Mouse (Mus musculus) CH12.LX (cell line): ENCODE results near the gene Psme1. TPM values are rescaled to one million over a fixed set of nuclear protein-coding genes. Genes with fewer than 3 reads are reported as not detected.
A peak's percentile ranks its signal among the peaks of the same experiment; 100 is the strongest.

Experiments used
- DNase-seq: peaks from one replicate; pipeline ENCODE4 v3.0.0-alpha.2; 2013; ENCODE audit errors: extremely low read depth
- H3K27ac ChIP-seq: 2 replicates; pipeline ENCODE4 v1.5.1; 2012; ENCODE audit warnings: low read depth, mild to moderate bottlenecking, control low read depth, moderate library complexity; ENCODE audit not compliant: insufficient read depth
- H3K27me3 ChIP-seq: replicated peaks from 2 replicates; pipeline ENCODE3; 2012; ENCODE audit warnings: inconsistent platforms
- H3K36me3 ChIP-seq, 2 experiments: replicated peaks in 1 of 2; 2 replicates each; pipeline versions ENCODE3 to v1.6.1; 2012; ENCODE audit warnings: inconsistent platforms in 1 of 2, low read length in 1 of 2, mild to moderate bottlenecking in 1 of 2, mixed read lengths in 1 of 2, moderate library complexity in 1 of 2; ENCODE audit not compliant: control insufficient read depth in 1 of 2, insufficient read depth in 1 of 2
- H3K4me1 ChIP-seq, 2 experiments: 2 replicates each; pipeline ENCODE4 v1.6.1; 2012; ENCODE audit warnings: inconsistent platforms in 1 of 2, moderate library complexity in 1 of 2; ENCODE audit not compliant: insufficient read depth in 2 of 2, control insufficient read depth in 1 of 2
- H3K4me2 ChIP-seq: 2 replicates; pipeline ENCODE4 v1.6.1; 2012; ENCODE audit warnings: low read depth, mild to moderate bottlenecking, control low read depth; ENCODE audit not compliant: poor library complexity, insufficient read depth, severe bottlenecking
- H3K4me3 ChIP-seq, 3 experiments: fragments of 150-350 bp in 1 of 3; sonication (generic) in 1 of 3; replicated peaks in 1 of 3; 2 replicates each; pipeline versions ENCODE3 to v1.5.1; 2011 to 2012; ENCODE audit warnings: low read depth in 2 of 3, low read length in 2 of 3, mild to moderate bottlenecking in 2 of 3, moderate library complexity in 2 of 3, control low read depth in 1 of 3, improper control_type of control experiment in 1 of 3, inconsistent platforms in 1 of 3, mixed read lengths in 1 of 3; ENCODE audit not compliant: poor library complexity in 1 of 3
- H3K79me2 ChIP-seq: replicated peaks from 2 replicates; pipeline ENCODE4 v1.6.1; 2012; ENCODE audit warnings: mild to moderate bottlenecking, moderate library complexity; ENCODE audit not compliant: control insufficient read depth, poor library complexity, insufficient read depth, severe bottlenecking; ENCODE audit errors: extremely low read depth
- H3K9ac ChIP-seq: 2 replicates; pipeline ENCODE4 v1.6.1; 2012; ENCODE audit warnings: low read depth, mild to moderate bottlenecking, control low read depth, moderate library complexity; ENCODE audit not compliant: insufficient read depth
- H3K9me3 ChIP-seq: replicated peaks from 2 replicates; pipeline ENCODE3; 2012; ENCODE audit warnings: low read length, inconsistent platforms, mixed read lengths
- BHLHE40 ChIP-seq: IDR thresholded peaks from 2 replicates; pipeline ENCODE4 v1.6.1; 2011; ENCODE audit warnings: mild to moderate bottlenecking, low read depth, low read length, improper control_type of control experiment
- CHD1 ChIP-seq: IDR thresholded peaks from 2 replicates; pipeline ENCODE4 v1.6.1; 2012; ENCODE audit warnings: low read depth, low read length, improper control_type of control experiment, inconsistent platforms
- CHD2 ChIP-seq: IDR thresholded peaks from 2 replicates; pipeline ENCODE4 v1.6.1; 2011; ENCODE audit warnings: low read length, improper control_type of control experiment
- CTCF ChIP-seq, 2 experiments: IDR thresholded peaks in 1 of 2; conservative IDR thresholded peaks in 1 of 2; 2 replicates each; pipeline ENCODE4 v1.5.1; 2011 to 2012; ENCODE audit warnings: low read depth in 2 of 2, low read length in 2 of 2, improper control_type of control experiment in 1 of 2, inconsistent platforms in 1 of 2, mild to moderate bottlenecking in 1 of 2, moderate library complexity in 1 of 2
- E2F4 ChIP-seq: IDR thresholded peaks from 2 replicates; pipeline ENCODE4 v1.6.1; 2011; ENCODE audit warnings: low read depth, low read length, improper control_type of control experiment; ENCODE audit not compliant: insufficient replicate concordance
- ELF1 ChIP-seq: IDR thresholded peaks from 2 replicates; pipeline ENCODE4 v1.6.1; 2014; ENCODE audit warnings: low read depth, mild to moderate bottlenecking, inconsistent platforms, low read length, improper control_type of control experiment
- GABPA ChIP-seq: IDR thresholded peaks from 2 replicates; pipeline ENCODE4 v1.6.1; 2012; ENCODE audit warnings: low read depth, low read length, improper control_type of control experiment, inconsistent platforms; ENCODE audit not compliant: insufficient replicate concordance
- IRF4 ChIP-seq: IDR thresholded peaks from 2 replicates; pipeline ENCODE4 v1.6.1; 2014; ENCODE audit warnings: low read depth, mild to moderate bottlenecking, inconsistent platforms, low read length, improper control_type of control experiment
- JUND ChIP-seq: conservative IDR thresholded peaks from 2 replicates; pipeline ENCODE4 v1.6.1; 2011; ENCODE audit warnings: low read depth, low read length, improper control_type of control experiment
- KAT2A ChIP-seq: IDR thresholded peaks from 2 replicates; pipeline ENCODE4 v1.6.1; 2012; ENCODE audit warnings: low read length, improper control_type of control experiment, inconsistent platforms; ENCODE audit not compliant: insufficient replicate concordance
- MAFK ChIP-seq: IDR thresholded peaks from 2 replicates; pipeline ENCODE4 v1.6.1; 2011; ENCODE audit warnings: low read length, improper control_type of control experiment; ENCODE audit not compliant: insufficient replicate concordance
- MEF2A ChIP-seq: IDR thresholded peaks from 2 replicates; pipeline ENCODE4 v1.6.1; 2014; ENCODE audit warnings: low read depth, mild to moderate bottlenecking, inconsistent platforms, low read length, improper control_type of control experiment, borderline replicate concordance
- MXI1 ChIP-seq: IDR thresholded peaks from 2 replicates; pipeline ENCODE4 v1.6.1; 2011; ENCODE audit warnings: mild to moderate bottlenecking, low read depth, low read length, improper control_type of control experiment
- NELFE ChIP-seq: IDR thresholded peaks from 2 replicates; pipeline ENCODE4 v1.6.1; 2011; ENCODE audit warnings: low read depth, low read length, improper control_type of control experiment
- NRF1 ChIP-seq: IDR thresholded peaks from 2 replicates; pipeline ENCODE4 v1.6.1; 2014; ENCODE audit warnings: low read depth, mild to moderate bottlenecking, inconsistent platforms, low read length, improper control_type of control experiment, moderate library complexity
- PAX5 ChIP-seq: IDR thresholded peaks from 2 replicates; pipeline ENCODE4 v1.6.1; 2012; ENCODE audit warnings: low read length, inconsistent platforms, mixed read lengths
- POLR2A ChIP-seq: IDR thresholded peaks from 2 replicates; pipeline ENCODE4 v1.6.1; 2011; ENCODE audit warnings: low read depth, mild to moderate bottlenecking, improper control_type of control experiment, low read length
- POLR2AphosphoS2 ChIP-seq: IDR thresholded peaks from 2 replicates; pipeline ENCODE4 v1.6.1; 2011; ENCODE audit warnings: low read depth, low read length, improper control_type of control experiment
- RAD21 ChIP-seq: IDR thresholded peaks from 2 replicates; pipeline ENCODE4 v1.6.1; 2011; ENCODE audit warnings: low read depth, mild to moderate bottlenecking, low read length, improper control_type of control experiment, moderate library complexity
- SIN3A ChIP-seq: IDR thresholded peaks from 2 replicates; pipeline ENCODE4 v1.6.1; 2012; ENCODE audit warnings: low read length, improper control_type of control experiment, inconsistent platforms
- UBTF ChIP-seq: IDR thresholded peaks from 2 replicates; pipeline ENCODE4 v1.6.1; 2012; ENCODE audit warnings: low read depth, mild to moderate bottlenecking, inconsistent platforms, low read length, improper control_type of control experiment, moderate library complexity
- ZC3H11A ChIP-seq: IDR thresholded peaks from 2 replicates; pipeline ENCODE4 v1.6.1; 2012; ENCODE audit warnings: low read depth, mild to moderate bottlenecking, inconsistent platforms, low read length, improper control_type of control experiment
- dilution Hi-C: fragments of 300-500 bp; cut with MboI; formaldehyde crosslinking; loops from 2 replicates; pipeline ENCODE4 v1.14.3; 2020; ENCODE audit warnings: low sequenced_read_pairs; ENCODE audit not compliant: extremely low pct_unique_long_range_greater_than_20kb, extremely low pct_ligation_motif_present
- in situ Hi-C: fragments of 300-500 bp; cut with MboI; formaldehyde crosslinking; loops from 3 replicates; pipeline ENCODE4 v1.14.3; 2019; ENCODE audit warnings: low sequenced_read_pairs, low pct_ligation_motif_present, low pct_unique_long_range_greater_than_20kb, mixed read lengths
- polyA plus RNA-seq: library from polyadenylated mRNA; unstranded; fragments of >175 nt; gene quantifications from 2 replicates; pipeline ENCODE4 v1.2.1, GENCODE M21; 2012; ENCODE audit warnings: low read depth; ENCODE audit not compliant: insufficient read length
- total RNA-seq, 2 experiments: library from RNA; depleted of rRNA; stranded (reverse); fragments of 300-350 nt in 1 of 2; fragments of >200 nt in 1 of 2; gene quantifications; 2 replicates each; pipeline ENCODE4 v1.2.3; 2012 to 2014

The Psme1 gene
- total and polyA plus RNA-seq, 3 experiments: 335 to 740 (median 377) TPM

GRCm38 (mm10) chr14:55584702-55585565, 7.0 kb downstream of the Psme1 start, which contains the start of gene Emc9:
TSS of gene Emc9 (minus strand) at chr14:55585302.
- Histone ChIP-seq H3K4me3 (peak within 1 kb of the TSS; percentile 57 to 76 (median 74)), H3K36me3 (peaks cover 36 to 64% of the 10 kb centered on the region in 2 experiments), H3K79me2 (peaks cover 22% of the 10 kb centered on the region), H3K27me3 (no peaks in the 10 kb centered on the region), H3K4me2 (peak within 1 kb of the TSS; percentile 55), H3K27ac (peak within 1 kb of the TSS; percentile 83), H3K9me3 (no peaks in the 10 kb centered on the region), H3K9ac (peak within 1 kb of the TSS; percentile 10; the same call in 1 of the 2 replicates), H3K4me1 (peaks cover 19 to 69% of the 10 kb centered on the region in 2 experiments)
- dilution Hi-C loops: no loop called here
- peak; percentile 78 for TF ChIP-seq MXI1
- no peak for TF ChIP-seq E2F4
- no peak for TF ChIP-seq KAT2A
- TF ChIP-seq CHD1: no peak
- peak; percentile 37; the same call in 1 of the 2 replicates for TF ChIP-seq NELFE
- peak; percentile 65 for TF ChIP-seq SIN3A
- TF ChIP-seq POLR2AphosphoS2: no peak
- no peak for TF ChIP-seq MAFK
- no peak for TF ChIP-seq CTCF (conservative IDR thresholded peaks at IDR 0.05 in 1 of 2, IDR thresholded peaks at IDR 0.05 in 1 of 2; ENCODE audit: low read depth in 2 of 2, low read length in 2 of 2)
- TF ChIP-seq RAD21: no peak
- peak; percentile 50 for TF ChIP-seq POLR2A
- 0 out of 2 replicates have a peak, but pooled peaks have one; percentile 22 for TF ChIP-seq UBTF
- 0 out of 2 replicates have a peak, but pooled peaks have one; percentile 7 for TF ChIP-seq BHLHE40
- peak; percentile 39 for TF ChIP-seq CHD2
- peak; percentile 83 for TF ChIP-seq NRF1
- TF ChIP-seq ELF1: 0 out of 2 replicates have a peak, but pooled peaks have one; percentile 17
- 0 out of 2 replicates have a peak, but pooled peaks have one; percentile 26 for TF ChIP-seq MEF2A
- no peak for TF ChIP-seq JUND
- in situ Hi-C loops: no loop called here
- peak; percentile 75 for DNase-seq

GRCm38 (mm10) chr14:55585566-55585960, 7.6 kb downstream of the Psme1 start:
- peak overlapping the region in 1 of 3 experiments; percentile 12 for H3K4me3 ChIP-seq
- no peak for DNase-seq
- H3K27ac ChIP-seq: peak overlapping the region; percentile 83
- H3K27me3 ChIP-seq: no peaks in the 10 kb centered on the region
- dilution Hi-C loops: no loop called here
- peaks cover 13 to 62% of the 10 kb centered on the region in 2 experiments for H3K4me1 ChIP-seq
- peak overlapping the region; percentile 27; the same call in 1 of the 2 replicates for H3K4me2 ChIP-seq
- no peaks in the 10 kb centered on the region for H3K9me3 ChIP-seq
- in situ Hi-C loops: no loop called here
- H3K9ac ChIP-seq: no peak overlapping the region
- peaks cover 29 to 58% of the 10 kb centered on the region in 2 experiments for H3K36me3 ChIP-seq
- peaks cover 23% of the 10 kb centered on the region for H3K79me2 ChIP-seq
- TF ChIP-seq ZC3H11A (no peak), NELFE (no peak), PAX5 (no peak), GABPA (no peak), E2F4 (no peak), CHD1 (no peak), UBTF (no peak), IRF4 (no peak), CHD2 (no peak), KAT2A (no peak)
